Mouse (Mus musculus): ENCODE measurements at regions not wholly inside any gene's neighbourhood (a gene's known extent, or its start where the extent isn't known, plus 50 kb on each side); places are given as distances from the start of the nearest gene placed in this dataset.
"Not testable (repeated sequence)": the region's sequence is repeated elsewhere in the genome, so short reads cannot be mapped to it uniquely, and the experiment has no call there.

GRCm38 (mm10) chrX:94785983-94786382 lies 61.6 kb downstream of the Zxdb start:
- Histone ChIP-seq H3K36me3 (no peaks in the 10 kb centered on the region), H3K9me3 (no peaks in the 10 kb centered on the region), H3K27ac (no peak overlapping the region), H3K4me1 (no peaks in the 10 kb centered on the region), H3K4me3 (no peak overlapping the region), H3K27me3 (ENCODE audit: insufficient read depth, poor library complexity, severe bottlenecking) (no peaks in the 10 kb centered on the region)
- WGBS = 58% methylated on average over 5 of the region's 5 CpGs
- DNase-seq (ENCODE audit: low spot score) = no peak

- Histone ChIP-seq H3K4me3 (no peak overlapping the region), H3K36me3 (no peaks in the 10 kb centered on the region), H3K4me1 (no peaks in the 10 kb centered on the region), H3K27ac (no peak overlapping the region), H3K9me3 (no peaks in the 10 kb centered on the region), H3K27me3 (ENCODE audit: insufficient read depth, poor library complexity, severe bottlenecking) (no peaks in the 10 kb centered on the region)
- DNase-seq (ENCODE audit: low spot score) = no peak
- WGBS = 77% methylated on average over 3 of the region's 3 CpGs
Measured at GRCm38 (mm10) chrX:94788331-94788920, 64.1 kb downstream of the Zxdb start.

GRCm38 (mm10) chrX:94796845-94797244 lies 72.5 kb downstream of the Zxdb start:
- no CpG with 5 or more reads among the region's 37 CpGs for WGBS
- H3K9me3 ChIP-seq; H3K27me3 ChIP-seq (ENCODE audit: insufficient read depth, poor library complexity, severe bottlenecking); H3K36me3 ChIP-seq; DNase-seq (ENCODE audit: low spot score); H3K27ac ChIP-seq; H3K4me3 ChIP-seq; H3K4me1 ChIP-seq: not testable (repeated sequence)

GRCm38 (mm10) chrX:94797348-94798182 lies 73.2 kb downstream of the Zxdb start:
- not testable (repeated sequence) for DNase-seq (ENCODE audit: low spot score); H3K9me3 ChIP-seq; H3K4me1 ChIP-seq; H3K27ac ChIP-seq; H3K36me3 ChIP-seq; H3K27me3 ChIP-seq (ENCODE audit: insufficient read depth, poor library complexity, severe bottlenecking); H3K4me3 ChIP-seq
- no CpG with 5 or more reads among the region's 131 CpGs for WGBS

- not testable (repeated sequence) for H3K9me3 ChIP-seq; H3K4me3 ChIP-seq; H3K27me3 ChIP-seq (ENCODE audit: insufficient read depth, poor library complexity, severe bottlenecking); H3K4me1 ChIP-seq; H3K27ac ChIP-seq; DNase-seq (ENCODE audit: low spot score); H3K36me3 ChIP-seq
- WGBS = no CpG with 5 or more reads among the region's 22 CpGs
Measured at GRCm38 (mm10) chrX:94798183-94798619, 73.8 kb downstream of the Zxdb start.

- not testable (repeated sequence) for H3K4me1 ChIP-seq; DNase-seq (ENCODE audit: low spot score)
- no CpG with 5 or more reads among the region's 3 CpGs for WGBS
Measured at GRCm38 (mm10) chrX:94812760-94813159, 88.4 kb downstream of the Zxdb start.

GRCm38 (mm10) chrX:94827524-94827923 lies 103.2 kb downstream of the Zxdb start:
- H3K4me3 ChIP-seq; H3K9me3 ChIP-seq; DNase-seq (ENCODE audit: low spot score); H3K27me3 ChIP-seq (ENCODE audit: insufficient read depth, poor library complexity, severe bottlenecking); H3K36me3 ChIP-seq; H3K27ac ChIP-seq; H3K4me1 ChIP-seq: not testable (repeated sequence)
- 84% methylated on average over 6 of the region's 6 CpGs for WGBS

More at GRCm38 (mm10) chrX:94812760-94813159, 88.4 kb downstream of the Zxdb start:
- H3K4me3 ChIP-seq; H3K27me3 ChIP-seq (ENCODE audit: insufficient read depth, poor library complexity, severe bottlenecking); H3K27ac ChIP-seq; H3K9me3 ChIP-seq; H3K36me3 ChIP-seq: not testable (repeated sequence)

GRCm38 (mm10) chrX:94844110-94844779 lies 119.9 kb downstream of the Zxdb start:
- not testable (repeated sequence) for H3K4me1 ChIP-seq; H3K9me3 ChIP-seq; H3K27me3 ChIP-seq (ENCODE audit: insufficient read depth, poor library complexity, severe bottlenecking); H3K4me3 ChIP-seq; DNase-seq (ENCODE audit: low spot score); H3K27ac ChIP-seq; H3K36me3 ChIP-seq
- WGBS = 43% methylated on average over 2 of the region's 2 CpGs

GRCm38 (mm10) chrX:94849549-94849948 lies 125.2 kb downstream of the Zxdb start:
- not testable (repeated sequence) for H3K4me3 ChIP-seq; H3K9me3 ChIP-seq; H3K4me1 ChIP-seq; H3K27me3 ChIP-seq (ENCODE audit: insufficient read depth, poor library complexity, severe bottlenecking); H3K36me3 ChIP-seq; H3K27ac ChIP-seq; DNase-seq (ENCODE audit: low spot score)
- WGBS = 78% methylated on average over 1 of the region's 3 CpGs

GRCm38 (mm10) chrX:94857501-94857900 lies 133.1 kb downstream of the Zxdb start:
- Histone ChIP-seq H3K27ac (no peak overlapping the region), H3K4me1 (no peaks in the 10 kb centered on the region), H3K4me3 (no peak overlapping the region), H3K9me3 (no peaks in the 10 kb centered on the region), H3K36me3 (no peaks in the 10 kb centered on the region), H3K27me3 (ENCODE audit: insufficient read depth, poor library complexity, severe bottlenecking) (no peaks in the 10 kb centered on the region)
- WGBS = 65% methylated on average over 1 of the region's 1 CpGs
- DNase-seq (ENCODE audit: low spot score) = no peak

- Histone ChIP-seq H3K36me3 (no peaks in the 10 kb centered on the region), H3K4me1 (no peaks in the 10 kb centered on the region), H3K27ac (no peak overlapping the region), H3K4me3 (no peak overlapping the region), H3K27me3 (ENCODE audit: insufficient read depth, poor library complexity, severe bottlenecking) (no peaks in the 10 kb centered on the region), H3K9me3 (no peaks in the 10 kb centered on the region)
- 62% methylated on average over 4 of the region's 4 CpGs for WGBS
- DNase-seq (ENCODE audit: low spot score) = no peak
Measured at GRCm38 (mm10) chrX:94857954-94858353, 133.6 kb downstream of the Zxdb start.

GRCm38 (mm10) chrX:94863123-94863522 lies 138.8 kb downstream of the Zxdb start:
- Histone ChIP-seq H3K9me3 (no peaks in the 10 kb centered on the region), H3K36me3 (no peaks in the 10 kb centered on the region), H3K4me1 (no peaks in the 10 kb centered on the region), H3K27me3 (ENCODE audit: insufficient read depth, poor library complexity, severe bottlenecking) (no peaks in the 10 kb centered on the region), H3K4me3 (no peak overlapping the region), H3K27ac (no peak overlapping the region)
- WGBS = 60% methylated on average over 1 of the region's 1 CpGs
- DNase-seq (ENCODE audit: low spot score) = peak; percentile 82
